Mouse (Mus musculus) retina, postnatal 1 day (tissue): ENCODE results near the gene Atp2c1.

ENCODE experiments used
- DNase-seq: peaks from one replicate; pipeline ENCODE4 v3.0.0-alpha.2; 2012

Gene Atp2c1

GRCm38 (mm10) chr9:105363520-105364231 is 163.4 kb downstream of the Atp2c1 start:
- peak; percentile 67 for DNase-seq

GRCm38 (mm10) chr9:105362181-105362580 is 164.9 kb downstream of the Atp2c1 start:
- DNase-seq, result no peak
